Mouse (Mus musculus) adrenal gland, postnatal 14 days (tissue): Measurements from ENCODE around the gene Cwc15. TPM values are rescaled to one million over a fixed set of nuclear protein-coding genes. Genes with fewer than 3 reads are reported as not detected.
A peak's percentile ranks its signal among the peaks of the same experiment; 100 is the strongest.
"Not testable (repeated sequence)": the region's sequence is repeated elsewhere in the genome, so short reads cannot be mapped to it uniquely, and the experiment has no call there.

Experiments used
- DNase-seq: peaks from one replicate; pipeline ENCODE4 v3.0.0; 2021; ENCODE audit warnings: mixed read lengths
- long read RNA-seq, 2 experiments: library from polyadenylated mRNA; stranded (forward); transcript quantifications; one replicate each; pipeline ENCODE4 v2.0.0; 2021
- total RNA-seq: library from RNA; stranded (reverse); gene quantifications from 2 replicates; pipeline ENCODE4 v1.2.3, GENCODE M21; 2021

The Cwc15 gene
- 124 TPM in 2 replicates for total RNA-seq
- long read RNA-seq, experiment 1, transcript Cwc15-201 (7 exons, 1,111 nt): major isoform, 77 of 86 reads
- long read RNA-seq, experiment 1, partial matches to known transcripts: 4 of 86 reads
- long read RNA-seq, experiment 1, other reads (novel, unspliced or antisense): 0 of 86 reads
- long read RNA-seq, experiment 2, transcript Cwc15-202 (7 exons, 831 nt): minor isoform, 7 of 69 reads
- long read RNA-seq, experiment 2, transcript Cwc15-201 (7 exons, 1,111 nt): major isoform, 55 of 69 reads
- long read RNA-seq, experiment 2, partial matches to known transcripts: 4 of 69 reads
- long read RNA-seq, experiment 2, other reads (novel, unspliced or antisense): 3 of 69 reads

- peak; percentile 95 for DNase-seq
Observed at GRCm38 (mm10) chr9:14500023-14500915, at the start of gene Cwc15, which contains the start of gene Kdm4d. TSS of gene Cwc15 (plus strand) at chr9:14500617. TSS of gene Kdm4d (minus strand) at chr9:14500482.

- DNase-seq: not testable (repeated sequence)
Observed at GRCm38 (mm10) chr9:14451120-14451519, 49.3 kb upstream of the Cwc15 start.

- no peak for DNase-seq
Observed at GRCm38 (mm10) chr9:14456320-14456719, 44.1 kb upstream of the Cwc15 start.

- DNase-seq: peak; percentile 18
Observed at GRCm38 (mm10) chr9:14462536-14462935, 37.9 kb upstream of the Cwc15 start.

- DNase-seq: not testable (repeated sequence)
Observed at GRCm38 (mm10) chr9:14463668-14464067, 36.7 kb upstream of the Cwc15 start.

GRCm38 (mm10) chr9:14498896-14499705 lies 1.3 kb upstream of the Cwc15 start:
- DNase-seq: no peak

GRCm38 (mm10) chr9:14500916-14501424 lies 553 bp downstream of the Cwc15 start:
- DNase-seq: no peak

GRCm38 (mm10) chr9:14512633-14513445 lies 12.4 kb downstream of the Cwc15 start:
- DNase-seq: peak; percentile 42

- no peak for DNase-seq
Observed at GRCm38 (mm10) chr9:14517296-14517695, 16.9 kb downstream of the Cwc15 start.

- no peak for DNase-seq
Observed at GRCm38 (mm10) chr9:14518105-14518504, 17.7 kb downstream of the Cwc15 start.

GRCm38 (mm10) chr9:14520971-14521670 lies 20.7 kb downstream of the Cwc15 start:
- DNase-seq: no peak

GRCm38 (mm10) chr9:14521695-14522094 lies 21.3 kb downstream of the Cwc15 start:
- no peak for DNase-seq

GRCm38 (mm10) chr9:14523408-14524043 lies 23.1 kb downstream of the Cwc15 start:
- peak; percentile 88 for DNase-seq

- no peak for DNase-seq
Observed at GRCm38 (mm10) chr9:14530004-14530403, 29.6 kb downstream of the Cwc15 start.

- DNase-seq: no peak
Observed at GRCm38 (mm10) chr9:14532283-14532682, 31.9 kb downstream of the Cwc15 start.

GRCm38 (mm10) chr9:14533659-14534058 lies 33.2 kb downstream of the Cwc15 start:
- no peak for DNase-seq

GRCm38 (mm10) chr9:14534833-14535456 lies 34.5 kb downstream of the Cwc15 start:
- DNase-seq: no peak

GRCm38 (mm10) chr9:14544034-14544757 lies 43.8 kb downstream of the Cwc15 start:
- DNase-seq: no peak
